Mouse (Mus musculus) activated CD4-positive, CD25-positive, alpha-beta regulatory T cell, adult 4 months (primary cell): ENCODE data around the gene Rnase11. TPM values are rescaled to one million over a fixed set of nuclear protein-coding genes. Genes with fewer than 3 reads are reported as not detected.
A peak's percentile ranks its signal among the peaks of the same experiment; 100 is the strongest.
"Not testable (repeated sequence)": the region's sequence is repeated elsewhere in the genome, so short reads cannot be mapped to it uniquely, and the experiment has no call there.

ENCODE experiments used
- ATAC-seq: one replicate; pipeline ENCODE4 v1.8.0; 2017
- polyA plus RNA-seq, 2 experiments: library from polyadenylated mRNA; unstranded; fragments of 100-300 nt; shearing (Covaris generic); gene quantifications; one replicate each; pipeline ENCODE4 v1.2.1; 2017

Rnase11 gene
- polyA plus RNA-seq, 2 experiments from 2014 or later, result not detected

GRCm38 (mm10) chr14:51079180-51079579, 29.2 kb upstream of the Rnase11 start:
- no peak for ATAC-seq

GRCm38 (mm10) chr14:51074335-51074734, 24.4 kb upstream of the Rnase11 start, which contains the start of gene Olfr750:
Gene Olfr750 (minus strand): TSS chr14:51074435.
- ATAC-seq, result no peak

GRCm38 (mm10) chr14:51069617-51070016, 19.7 kb upstream of the Rnase11 start:
- ATAC-seq, result no peak

- ATAC-seq, result no peak
Observed at GRCm38 (mm10) chr14:51068956-51069355, 19.0 kb upstream of the Rnase11 start.

- ATAC-seq, result no peak
Observed at GRCm38 (mm10) chr14:51060761-51061160, 10.8 kb upstream of the Rnase11 start.

- ATAC-seq, result peak; percentile 44
Observed at GRCm38 (mm10) chr14:51057401-51057831, 7.5 kb upstream of the Rnase11 start, which contains the start of gene Rnase12. Gene Rnase12 (minus strand): TSS chr14:51057661.

- no peak for ATAC-seq
Observed at GRCm38 (mm10) chr14:51054243-51055237, 4.6 kb upstream of the Rnase11 start.

GRCm38 (mm10) chr14:51053176-51053575, 3.2 kb upstream of the Rnase11 start:
- ATAC-seq, result no peak

- ATAC-seq, result no peak
Observed at GRCm38 (mm10) chr14:51051941-51052340, 2.0 kb upstream of the Rnase11 start.

GRCm38 (mm10) chr14:51047846-51048245, 2.1 kb downstream of the Rnase11 start:
- ATAC-seq, result no peak

- ATAC-seq, result no peak
Observed at GRCm38 (mm10) chr14:51041769-51042168, 8.2 kb downstream of the Rnase11 start, which contains the start of gene Rnase9. Gene Rnase9 (minus strand): TSS chr14:51041869.

GRCm38 (mm10) chr14:51036214-51036613, 13.7 kb downstream of the Rnase11 start:
- ATAC-seq, result no peak

GRCm38 (mm10) chr14:51035206-51035605, 14.8 kb downstream of the Rnase11 start:
- no peak for ATAC-seq

- no peak for ATAC-seq
Observed at GRCm38 (mm10) chr14:51027387-51028155, 22.4 kb downstream of the Rnase11 start.

- peak; percentile 90 for ATAC-seq
Observed at GRCm38 (mm10) chr14:51026391-51027133, 23.4 kb downstream of the Rnase11 start.

- no peak for ATAC-seq
Observed at GRCm38 (mm10) chr14:51024820-51025219, 25.1 kb downstream of the Rnase11 start.

GRCm38 (mm10) chr14:51023457-51023856, 26.5 kb downstream of the Rnase11 start:
- no peak for ATAC-seq

GRCm38 (mm10) chr14:51017256-51017655, 32.7 kb downstream of the Rnase11 start:
- ATAC-seq, result no peak

GRCm38 (mm10) chr14:51015780-51016179, 34.2 kb downstream of the Rnase11 start:
- ATAC-seq, result no peak

- not testable (repeated sequence) for ATAC-seq
Observed at GRCm38 (mm10) chr14:51014724-51015123, 35.2 kb downstream of the Rnase11 start.

- no peak for ATAC-seq
Observed at GRCm38 (mm10) chr14:51009572-51009971, 40.4 kb downstream of the Rnase11 start.

GRCm38 (mm10) chr14:51008781-51009180, 41.2 kb downstream of the Rnase11 start:
- ATAC-seq, result no peak
